Mouse (Mus musculus) embryonic facial prominence, embryonic 14.5 days (tissue): ENCODE results near the gene Sebox. TPM values are rescaled to one million over a fixed set of nuclear protein-coding genes. Genes with fewer than 3 reads are reported as not detected.
A peak's percentile ranks its signal among the peaks of the same experiment; 100 is the strongest.

Experiments
- ATAC-seq: fragments of 200-750 bp; cut with Nextera tagmentation; 2 replicates; pipeline ENCODE4 v1.8.0; 2017; ENCODE audit warnings: low read depth, moderate number of reproducible peaks, moderate TSS enrichment
- DNase-seq: peaks from one replicate; pipeline ENCODE4 v3.0.0-alpha.2; 2015; ENCODE audit warnings: low spot score
- H3K27ac ChIP-seq: fragments of 300-500 bp; sonication (generic); replicated peaks from 2 replicates; pipeline ENCODE4 v1.5.1; 2014; ENCODE audit warnings: low read depth, mild to moderate bottlenecking, low read length, moderate library complexity
- H3K27me3 ChIP-seq: fragments of 300-500 bp; sonication (generic); replicated peaks from 2 replicates; pipeline ENCODE4 v1.6.1; 2014; ENCODE audit warnings: low read length; ENCODE audit not compliant: control insufficient read depth, insufficient read depth
- H3K36me3 ChIP-seq: fragments of 300-500 bp; sonication (generic); 2 replicates; pipeline ENCODE4 v1.6.1; 2014; ENCODE audit warnings: low read length, mixed read lengths; ENCODE audit not compliant: control insufficient read depth, insufficient read depth
- H3K4me1 ChIP-seq: fragments of 300-500 bp; sonication (generic); 2 replicates; pipeline ENCODE4 v1.6.1; 2014; ENCODE audit warnings: antibody characterized with exemption, low read length; ENCODE audit not compliant: control insufficient read depth, insufficient read depth
- H3K4me2 ChIP-seq: fragments of 300-500 bp; sonication (generic); 2 replicates; pipeline ENCODE4 v1.6.1; 2014; ENCODE audit warnings: low read depth, mild to moderate bottlenecking, low read length, moderate library complexity, mixed read lengths
- H3K4me3 ChIP-seq: fragments of 300-500 bp; sonication (generic); 2 replicates; pipeline ENCODE4 v1.5.1; 2014; ENCODE audit warnings: low read depth, mild to moderate bottlenecking, low read length
- H3K9ac ChIP-seq: fragments of 300-500 bp; sonication (generic); 2 replicates; pipeline ENCODE4 v1.6.1; 2014; ENCODE audit warnings: low read depth, mild to moderate bottlenecking, low read length, moderate library complexity, mixed read lengths
- H3K9me3 ChIP-seq: fragments of 300-500 bp; sonication (generic); 2 replicates; pipeline ENCODE4 v1.6.1; 2016; ENCODE audit warnings: low read length; ENCODE audit not compliant: control insufficient read depth
- WGBS: fragments of 180-500 bp; shearing (Covaris S2); extraction: QIAGEN DNeasy Blood & Tissue Kit; methylation state at CpG from one replicate; pipeline ENCODE4 v1.1.7; 2014; 5-methylcytosine and 5-hydroxymethylcytosine counted together
- polyA plus RNA-seq: library from polyadenylated mRNA; unstranded; fragments of >200 nt; fragmentation: Nextera tagmentation; extraction: Ambion mirVana; gene quantifications from 2 replicates; pipeline ENCODE4 v1.2.1, GENCODE M21; 2014

Sebox gene
- polyA plus RNA-seq, 1 experiment from 2014 or later = 0.17 TPM

DNA sequence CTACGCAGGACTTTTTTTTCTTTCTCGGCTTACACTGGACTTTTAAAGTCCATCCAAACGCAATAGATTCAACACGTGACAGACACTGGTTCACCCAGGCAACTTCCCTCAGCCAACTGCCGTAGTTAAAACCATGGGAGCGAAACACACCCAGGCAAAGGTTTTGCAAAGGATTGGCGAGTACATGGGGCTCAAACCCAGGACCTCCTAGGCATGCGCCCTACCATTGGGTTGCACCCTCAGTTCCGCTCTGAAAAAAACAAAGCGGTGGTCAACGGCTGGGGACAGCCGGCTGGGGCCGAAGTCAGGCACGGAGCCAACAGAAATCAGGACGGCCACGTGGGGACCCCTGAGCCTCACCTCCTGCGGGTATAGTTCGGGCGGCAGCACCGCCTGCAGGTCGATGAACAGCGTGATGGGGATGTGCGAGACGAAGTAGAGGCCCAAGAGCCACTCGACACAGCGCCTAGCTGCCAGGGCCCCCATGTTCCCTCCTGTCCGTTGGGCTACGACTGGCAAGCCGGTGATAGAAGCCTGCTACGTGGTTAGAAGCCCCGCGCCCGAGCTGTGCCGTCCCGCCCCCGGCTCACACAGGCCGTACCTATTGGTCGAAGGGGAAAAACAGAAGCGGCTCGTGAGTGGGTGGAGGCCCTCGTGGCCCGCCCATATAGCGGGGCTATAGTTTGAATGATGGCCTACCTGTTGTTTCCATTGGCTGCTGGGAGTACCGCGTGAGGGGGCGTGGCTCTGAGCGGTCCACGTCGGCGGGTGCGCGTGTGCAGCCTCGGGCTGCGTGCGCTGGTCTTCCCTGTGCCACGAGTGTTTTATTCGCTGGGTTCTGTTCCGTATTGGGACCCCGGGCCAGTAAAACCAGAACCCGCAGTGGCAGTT lies 47.2 kb downstream of the Sebox start, which contains the start of gene Tmem97:
Gene Tmem97 (minus strand): TSS at position 610 of the 891 bp plus-strand sequence.
- 0 out of 2 replicates have a peak, but pooled peaks cover 5% of the 10 kb centered on the region for H3K9me3 ChIP-seq
- peak; percentile 100 for ATAC-seq
- WGBS = under 1% methylated on average over 47 of the region's 60 CpGs

DNA sequence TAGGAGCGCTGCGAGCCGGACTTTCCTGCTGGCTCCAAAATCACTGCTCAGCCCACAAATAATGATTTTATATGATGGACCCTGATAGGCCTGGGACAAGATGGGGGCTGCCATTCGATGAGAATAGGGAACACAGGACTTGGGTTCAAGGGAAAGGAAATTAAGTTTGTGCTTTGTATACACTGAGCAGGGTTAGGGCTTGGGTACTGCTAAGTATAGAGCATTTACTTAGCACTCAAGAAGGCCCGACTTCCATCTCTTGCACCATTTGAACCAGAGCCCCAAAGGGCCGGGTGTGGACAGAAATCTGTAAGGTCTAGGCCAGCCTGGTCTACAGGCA lies 47.8 kb downstream of the Sebox start:
- DNase-seq (no peak), ATAC-seq (peak; percentile 17)
- Histone ChIP-seq H3K27me3 (no peaks in the 10 kb centered on the region), H3K4me1 (peaks cover 13% of the 10 kb centered on the region), H3K9ac (peak overlapping the region; percentile 57), H3K27ac (peak overlapping the region; percentile 70), H3K36me3 (no peaks in the 10 kb centered on the region), H3K9me3 (0 out of 2 replicates have a peak, but pooled peaks cover 5% of the 10 kb centered on the region), H3K4me3 (peak overlapping the region; percentile 74), H3K4me2 (peak overlapping the region; percentile 78)
- 33% methylated on average over 6 of the region's 6 CpGs for WGBS

More for the DNA sequence above, 47.2 kb downstream of the Sebox start, which contains the start of gene Tmem97:
- Histone ChIP-seq H3K4me1 (peaks cover 13% of the 10 kb centered on the region), H3K36me3 (no peaks in the 10 kb centered on the region), H3K27me3 (no peaks in the 10 kb centered on the region), H3K4me2 (peak within 1 kb of the TSS; percentile 78), H3K4me3 (peak within 1 kb of the TSS; percentile 74), H3K27ac (peak within 1 kb of the TSS; percentile 78), H3K9ac (peak within 1 kb of the TSS; percentile 79)
- DNase-seq = peak; percentile 99

Other genes starting within 250 kb of the Sebox start
- 73.6 and 78.9 TPM in 2 replicates for gene 2610507B11Rik, start 241.7 kb upstream of the Sebox start, polyA plus RNA-seq
- gene BC030499, start 212.6 kb upstream of the Sebox start, polyA plus RNA-seq = 0.11 and 0.31 TPM in 2 replicates
- gene Spag5, start 201.9 kb upstream of the Sebox start, polyA plus RNA-seq = 23.8 and 25.3 TPM in 2 replicates
- gene Aldoc, start 180.5 kb upstream of the Sebox start, polyA plus RNA-seq = 20.4 and 24.1 TPM in 2 replicates
- gene Pigs, start 175.0 kb upstream of the Sebox start, polyA plus RNA-seq = 72.3 and 82.1 TPM in 2 replicates
- 39.9 and 46.1 TPM in 2 replicates for gene Unc119, start 160.0 kb upstream of the Sebox start, polyA plus RNA-seq
- gene Foxn1, start 116.9 kb upstream of the Sebox start, polyA plus RNA-seq = 1.4 and 1.6 TPM in 2 replicates
- not detected in 2 replicates for gene Slc13a2, start 81.2 kb upstream of the Sebox start, polyA plus RNA-seq
- gene Slc46a1, start 37.8 kb upstream of the Sebox start, polyA plus RNA-seq = 12.6 and 14.8 TPM in 2 replicates
- gene Sarm1, start 5.7 kb upstream of the Sebox start, polyA plus RNA-seq = 3.9 and 4.0 TPM in 2 replicates
- gene Vtn, start 4.4 kb upstream of the Sebox start, polyA plus RNA-seq = 9.9 and 11.3 TPM in 2 replicates
- 39.0 and 39.8 TPM in 2 replicates for gene Tmem199, start 8.7 kb downstream of the Sebox start, polyA plus RNA-seq
- gene Poldip2, start 8.7 kb downstream of the Sebox start, polyA plus RNA-seq = 152 and 156 TPM in 2 replicates
- 76.0 and 83.0 TPM in 2 replicates for gene Tnfaip1, start 32.9 kb downstream of the Sebox start, polyA plus RNA-seq
- 172 and 178 TPM in 2 replicates for gene Ift20, start 32.9 kb downstream of the Sebox start, polyA plus RNA-seq
- 86.9 and 88.2 TPM in 2 replicates for gene Tmem97, start 47.3 kb downstream of the Sebox start, polyA plus RNA-seq
- 10.6 and 13.4 TPM in 2 replicates for gene Nlk, start 193.9 kb downstream of the Sebox start, polyA plus RNA-seq
- gene Ccnq, start 248.3 kb downstream of the Sebox start, polyA plus RNA-seq = 37.2 and 41.3 TPM in 2 replicates